28 mouse cellular contexts compared by ENCODE assay signal in genomic region chr11:17170938-17171729, GRCm38 (mm10). TPM values are rescaled to one million over a fixed set of nuclear protein-coding genes. Genes with fewer than 3 reads are reported as not detected.
DNase-seq lines count a peak whose midpoint lies in the region; ATAC-seq and TF ChIP-seq lines count a peak whose summit lies in the region.
"Had no signal": no experiment of that assay in that cellular context is flagged by ENCODE, and none has a peak within 500 bp of the region (broad histone marks: within the 10 kb centered on the region; RNA-seq: fewer than 3 reads in every experiment).

No protein-coding gene starts in this region.

- no peaks in the 10 kb centered on the region; the same call in 1 of the 2 replicates for H3K4me1 ChIP-seq in hindbrain, embryonic 16.5 days (ENCODE audit: control insufficient read depth, insufficient read depth, low read depth, low read length)
- H3K4me1 ChIP-seq in hindbrain, embryonic 12.5 days, result 0 out of 2 replicates have a peak, but pooled peaks cover 3% of the 10 kb centered on the region
- H3K4me1 ChIP-seq in lung, embryonic 16.5 days (replicated peaks; ENCODE audit: control insufficient read depth, insufficient read depth, low read length), result peaks cover 31% of the 10 kb centered on the region
- H3K4me1 ChIP-seq in midbrain, embryonic 13.5 days (replicated peaks), result peaks cover 15% of the 10 kb centered on the region; the same call in 1 of the 2 replicates
- H3K4me1 ChIP-seq in midbrain, embryonic 14.5 days (ENCODE audit: control insufficient read depth, insufficient read depth, low read length), result no peaks in the 10 kb centered on the region
- H3K4me1 ChIP-seq in stomach, postnatal 0 days (replicated peaks; ENCODE audit: control insufficient read depth, insufficient read depth), result 0 out of 2 replicates have a peak, but pooled peaks cover 5% of the 10 kb centered on the region
- H3K4me1 ChIP-seq: forebrain, embryonic 12.5 days had no signal

- no peak overlapping the region for H3K4me3 ChIP-seq in hindbrain, embryonic 16.5 days (ENCODE audit: low read length)
- no peak overlapping the region for H3K4me3 ChIP-seq in hindbrain, embryonic 12.5 days
- no peak overlapping the region for H3K4me3 ChIP-seq in lung, embryonic 16.5 days (ENCODE audit: low read length)
- no peak overlapping the region for H3K4me3 ChIP-seq in midbrain, embryonic 13.5 days (replicated peaks)
- H3K4me3 ChIP-seq in midbrain, embryonic 14.5 days (replicated peaks; ENCODE audit: low read depth, low read length), result no peak overlapping the region
- no peak overlapping the region for H3K4me3 ChIP-seq in stomach, postnatal 0 days (ENCODE audit: low read depth, low read length)
- H3K4me3 ChIP-seq: embryonic facial prominence, embryonic 10.5 days; embryonic facial prominence, embryonic 13.5 days; erythroblast, embryonic 14.5 days; forebrain, embryonic 12.5 days; forebrain, embryonic 15.5 days; hindbrain, embryonic 13.5 days had no signal

- H3K27me3 ChIP-seq in hindbrain, embryonic 16.5 days (replicated peaks; ENCODE audit: control insufficient read depth, insufficient read depth, low read length), result no peaks in the 10 kb centered on the region
- no peaks in the 10 kb centered on the region for H3K27me3 ChIP-seq in hindbrain, embryonic 12.5 days
- H3K27me3 ChIP-seq in lung, embryonic 16.5 days (ENCODE audit: control insufficient read depth, insufficient read depth, low read depth, low read length), result no peaks in the 10 kb centered on the region
- no peaks in the 10 kb centered on the region for H3K27me3 ChIP-seq in midbrain, embryonic 13.5 days
- H3K27me3 ChIP-seq in midbrain, embryonic 14.5 days (ENCODE audit: control insufficient read depth, insufficient read depth, low read length), result no peaks in the 10 kb centered on the region
- no peaks in the 10 kb centered on the region for H3K27me3 ChIP-seq in stomach, postnatal 0 days (ENCODE audit: control insufficient read depth, insufficient read depth, low read length)
- H3K27me3 ChIP-seq: CH12.LX; embryonic facial prominence, embryonic 13.5 days; forebrain, embryonic 12.5 days; forebrain, embryonic 15.5 days; hindbrain, embryonic 13.5 days had no signal

- DNase-seq in lung, postnatal 4 days, result no peak
- no peak for DNase-seq in midbrain, embryonic 14.5 days
- DNase-seq in stomach, postnatal 0 days (ENCODE audit: low spot score), result no peak
- no peak for DNase-seq in Muller cell, postnatal 12 days (ENCODE audit: inconsistent ontology term)
- DNase-seq: adrenal gland, adult 8-10 months; adrenal gland, postnatal 25 days; B cell, adult 2 months; cerebellum, adult 18-20 months; cerebellum, adult 9-10 months; cerebellum, postnatal 14 days; embryo, embryonic 11 days; gastrocnemius, postnatal 10 days; heart, adult 11 months had no signal

- no peak overlapping the region for H3K4me2 ChIP-seq in hindbrain, embryonic 16.5 days (ENCODE audit: low read length)
- no peak overlapping the region for H3K4me2 ChIP-seq in hindbrain, embryonic 12.5 days (replicated peaks)
- peak overlapping the region; percentile 32 for H3K4me2 ChIP-seq in lung, embryonic 16.5 days (ENCODE audit: low read depth, low read length)
- H3K4me2 ChIP-seq in midbrain, embryonic 13.5 days (replicated peaks), result no peak overlapping the region
- H3K4me2 ChIP-seq in midbrain, embryonic 14.5 days (ENCODE audit: low read length), result no peak overlapping the region
- no peak overlapping the region for H3K4me2 ChIP-seq in stomach, postnatal 0 days (replicated peaks; ENCODE audit: low read depth)
- H3K4me2 ChIP-seq: embryonic facial prominence, embryonic 13.5 days; forebrain, embryonic 12.5 days; forebrain, embryonic 15.5 days; heart, embryonic 11.5 days; hindbrain, embryonic 13.5 days had no signal

- no peak for TF ChIP-seq EP300 in stomach, postnatal 0 days (optimal IDR thresholded peaks at IDR 0.05)

- ATAC-seq in hindbrain, embryonic 16.5 days, result 0 out of 2 replicates have a peak, but pooled peaks have one; percentile 12
- no peak for ATAC-seq in hindbrain, embryonic 12.5 days (ENCODE audit: low FRiP score)
- peak; percentile 94 for ATAC-seq in lung, embryonic 16.5 days (ENCODE audit: low read depth)
- ATAC-seq in midbrain, embryonic 13.5 days, result 0 out of 2 replicates have a peak, but pooled peaks have one; percentile 9
- ATAC-seq in midbrain, embryonic 14.5 days (ENCODE audit: low FRiP score, low TSS enrichment), result no peak
- no peak for ATAC-seq in stomach, postnatal 0 days (ENCODE audit: low FRiP score, low TSS enrichment)
- ATAC-seq: activated CD4-positive, CD25-positive, alpha-beta regulatory T cell, adult 4 months; forebrain, embryonic 15.5 days; hindbrain, postnatal 0 days; inflammation-experienced regulatory T-cells, adult 6 months had no signal

- no peaks in the 10 kb centered on the region for H3K36me3 ChIP-seq in hindbrain, embryonic 16.5 days (ENCODE audit: control insufficient read depth, insufficient read depth, low read length)
- peaks cover 5% of the 10 kb centered on the region; the same call in 1 of the 2 replicates for H3K36me3 ChIP-seq in hindbrain, embryonic 12.5 days
- H3K36me3 ChIP-seq in lung, embryonic 16.5 days (ENCODE audit: control insufficient read depth, insufficient read depth, low read length), result 0 out of 2 replicates have a peak, but pooled peaks cover 3% of the 10 kb centered on the region
- H3K36me3 ChIP-seq in midbrain, embryonic 13.5 days, result peaks cover 4% of the 10 kb centered on the region; the same call in 1 of the 2 replicates
- no peaks in the 10 kb centered on the region for H3K36me3 ChIP-seq in midbrain, embryonic 14.5 days (ENCODE audit: control insufficient read depth, insufficient read depth, low read length)
- no peaks in the 10 kb centered on the region for H3K36me3 ChIP-seq in stomach, postnatal 0 days (ENCODE audit: control insufficient read depth, insufficient read depth, low read length)
- H3K36me3 ChIP-seq: forebrain, embryonic 15.5 days had no signal

- 100% methylated on average over 1 of the region's 1 CpGs for WGBS in hindbrain, embryonic 16.5 days
- WGBS in hindbrain, embryonic 12.5 days, result 100% methylated on average over 1 of the region's 1 CpGs
- WGBS in lung, embryonic 16.5 days, result 63% methylated on average over 1 of the region's 1 CpGs
- WGBS in midbrain, embryonic 13.5 days, result 86% methylated on average over 1 of the region's 1 CpGs
- 97% methylated on average over 1 of the region's 1 CpGs for WGBS in midbrain, embryonic 14.5 days
- WGBS in stomach, postnatal 0 days, result 81% methylated on average over 1 of the region's 1 CpGs

- no peaks in the 10 kb centered on the region for H3K9me3 ChIP-seq in hindbrain, embryonic 16.5 days (ENCODE audit: control insufficient read depth, low read length)
- 0 out of 2 replicates have a peak, but pooled peaks cover 4% of the 10 kb centered on the region for H3K9me3 ChIP-seq in hindbrain, embryonic 12.5 days (replicated peaks)
- no peaks in the 10 kb centered on the region for H3K9me3 ChIP-seq in lung, embryonic 16.5 days (ENCODE audit: control insufficient read depth, low read length)
- peaks cover 6% of the 10 kb centered on the region; the same call in 1 of the 2 replicates for H3K9me3 ChIP-seq in midbrain, embryonic 13.5 days
- 0 out of 2 replicates have a peak, but pooled peaks cover 4% of the 10 kb centered on the region for H3K9me3 ChIP-seq in midbrain, embryonic 14.5 days (ENCODE audit: control insufficient read depth, low read length)
- H3K9me3 ChIP-seq in stomach, postnatal 0 days (ENCODE audit: control insufficient read depth, low read length), result no peaks in the 10 kb centered on the region

- no peak overlapping the region for H3K9ac ChIP-seq in hindbrain, embryonic 16.5 days (ENCODE audit: low read depth, low read length)
- no peak overlapping the region for H3K9ac ChIP-seq in hindbrain, embryonic 12.5 days
- peak overlapping the region; percentile 34; the same call in 1 of the 2 replicates for H3K9ac ChIP-seq in lung, embryonic 16.5 days (ENCODE audit: low read length)
- no peak overlapping the region for H3K9ac ChIP-seq in midbrain, embryonic 13.5 days (replicated peaks)
- H3K9ac ChIP-seq in midbrain, embryonic 14.5 days (replicated peaks; ENCODE audit: low read length), result no peak overlapping the region
- no peak overlapping the region for H3K9ac ChIP-seq in stomach, postnatal 0 days (ENCODE audit: low read length)
- H3K9ac ChIP-seq: embryonic facial prominence, embryonic 13.5 days; forebrain, embryonic 12.5 days; forebrain, embryonic 15.5 days; hindbrain, embryonic 13.5 days had no signal

- TF ChIP-seq CTCF in stomach, postnatal 0 days (IDR thresholded peaks at IDR 0.05; ENCODE audit: low read depth), result no peak

- no peak overlapping the region for H3K27ac ChIP-seq in hindbrain, embryonic 16.5 days (ENCODE audit: low read depth, low read length)
- H3K27ac ChIP-seq in hindbrain, embryonic 12.5 days, result no peak overlapping the region
- peak overlapping the region; percentile 72 for H3K27ac ChIP-seq in lung, embryonic 16.5 days (ENCODE audit: low read length)
- H3K27ac ChIP-seq in midbrain, embryonic 13.5 days, result no peak overlapping the region
- H3K27ac ChIP-seq in midbrain, embryonic 14.5 days (replicated peaks; ENCODE audit: low read depth, low read length), result no peak overlapping the region
- H3K27ac ChIP-seq in stomach, postnatal 0 days (replicated peaks), result peak overlapping the region; percentile 45; the same call in 1 of the 2 replicates
- H3K27ac ChIP-seq: embryonic facial prominence, embryonic 10.5 days; embryonic facial prominence, embryonic 13.5 days; forebrain, embryonic 12.5 days; forebrain, embryonic 15.5 days; hindbrain, embryonic 13.5 days; hindbrain, postnatal 0 days had no signal

RNA-seq across cellular contexts. Expression of gene Wdr92, which starts 10.8 kb away (rescaled TPM):
- 18.0 TPM in 2 replicates for polyA plus RNA-seq in hindbrain, embryonic 16.5 days (2015; fragmentation: Nextera tagmentation; extraction: Ambion mirVana)
- polyA plus RNA-seq in hindbrain, embryonic 12.5 days (2016; fragmentation: Nextera tagmentation; extraction: Ambion mirVana), result 26.0 and 26.3 TPM in 2 replicates
- polyA plus RNA-seq in lung, embryonic 16.5 days (2015; fragmentation: Nextera tagmentation; extraction: Ambion mirVana), result 27.0 and 28.6 TPM in 2 replicates
- 22.5 and 23.0 TPM in 2 replicates for polyA plus RNA-seq in midbrain, embryonic 13.5 days (2015; fragmentation: Nextera tagmentation; extraction: Ambion mirVana)
- 17.5 and 22.0 TPM in 2 replicates for polyA plus RNA-seq in midbrain, embryonic 14.5 days (2014; fragmentation: Nextera tagmentation; extraction: Ambion mirVana)
- 16.2 and 16.6 TPM in 2 replicates for polyA plus RNA-seq in stomach, postnatal 0 days (2015; fragmentation: Nextera tagmentation; extraction: Ambion mirVana)
- polyA plus RNA-seq: erythroblast, embryonic 14.5 days had no signal

RNA-seq across cellular contexts. Expression of gene Ppp3r1, which starts 12.1 kb away (rescaled TPM):
- 220 and 236 TPM in 2 replicates for polyA plus RNA-seq in hindbrain, embryonic 16.5 days (2015; fragmentation: Nextera tagmentation; extraction: Ambion mirVana)
- polyA plus RNA-seq in hindbrain, embryonic 12.5 days (2016; fragmentation: Nextera tagmentation; extraction: Ambion mirVana), result 123 and 138 TPM in 2 replicates
- 85.6 and 89.4 TPM in 2 replicates for polyA plus RNA-seq in lung, embryonic 16.5 days (2015; fragmentation: Nextera tagmentation; extraction: Ambion mirVana)
- 149 and 162 TPM in 2 replicates for polyA plus RNA-seq in midbrain, embryonic 13.5 days (2015; fragmentation: Nextera tagmentation; extraction: Ambion mirVana)
- polyA plus RNA-seq in midbrain, embryonic 14.5 days (2014; fragmentation: Nextera tagmentation; extraction: Ambion mirVana), result 141 and 200 TPM in 2 replicates
- polyA plus RNA-seq in stomach, postnatal 0 days (2015; fragmentation: Nextera tagmentation; extraction: Ambion mirVana), result 76.9 and 77.9 TPM in 2 replicates

RNA-seq across cellular contexts. Expression of gene Pno1, which starts 40.2 kb away (rescaled TPM):
- 45.2 and 55.1 TPM in 2 replicates for polyA plus RNA-seq in hindbrain, embryonic 16.5 days (2015; fragmentation: Nextera tagmentation; extraction: Ambion mirVana)
- 59.9 and 64.9 TPM in 2 replicates for polyA plus RNA-seq in hindbrain, embryonic 12.5 days (2016; fragmentation: Nextera tagmentation; extraction: Ambion mirVana)
- 48.7 and 53.0 TPM in 2 replicates for polyA plus RNA-seq in lung, embryonic 16.5 days (2015; fragmentation: Nextera tagmentation; extraction: Ambion mirVana)
- 48.5 and 50.6 TPM in 2 replicates for polyA plus RNA-seq in midbrain, embryonic 13.5 days (2015; fragmentation: Nextera tagmentation; extraction: Ambion mirVana)
- 43.4 and 43.7 TPM in 2 replicates for polyA plus RNA-seq in midbrain, embryonic 14.5 days (2014; fragmentation: Nextera tagmentation; extraction: Ambion mirVana)
- polyA plus RNA-seq in stomach, postnatal 0 days (2015; fragmentation: Nextera tagmentation; extraction: Ambion mirVana), result 60.4 and 61.2 TPM in 2 replicates

Comparison
In these comparisons a context has a peak if more than half of its experiments do, and no peak if none do; other contexts are left out.
1. ATAC-seq: peak in hindbrain, embryonic 16.5 days (single experiment), lung, embryonic 16.5 days (single experiment) and midbrain, embryonic 13.5 days (single experiment); none in hindbrain, embryonic 12.5 days (single experiment), midbrain, embryonic 14.5 days (single experiment) and stomach, postnatal 0 days (single experiment).
2. H3K27ac ChIP-seq: peak in lung, embryonic 16.5 days (single experiment) and stomach, postnatal 0 days (single experiment); none in hindbrain, embryonic 16.5 days (single experiment), hindbrain, embryonic 12.5 days (single experiment), midbrain, embryonic 13.5 days (single experiment) and midbrain, embryonic 14.5 days (single experiment).